Mouse (Mus musculus): ENCODE results near the gene Trim30d. TPM values are rescaled to one million over a fixed set of nuclear protein-coding genes. Genes with fewer than 3 reads are reported as not detected.
A peak's percentile ranks its signal among the peaks of the same experiment; 100 is the strongest.

Gene Trim30d
- polyA plus RNA-seq, 1 experiment = not detected

- no peaks in the 10 kb centered on the region for H3K36me3 ChIP-seq (ENCODE audit: control insufficient read depth, insufficient read depth)
- H3K4me3 ChIP-seq = no peak within 1 kb of the TSS
- H3ac ChIP-seq (ENCODE audit: control insufficient read depth, insufficient read length) = no peak within 1 kb of the TSS
- H3K4me2 ChIP-seq (ENCODE audit: low read depth) = no peak within 1 kb of the TSS
- H3K79me2 ChIP-seq (ENCODE audit: control insufficient read depth, insufficient read depth) = no peaks in the 10 kb centered on the region
- TF ChIP-seq TCF12 (IDR thresholded peaks at IDR 0.05; ENCODE audit: insufficient read depth, poor library complexity, severe bottlenecking) = no peak
- no peak for TF ChIP-seq MAX (IDR thresholded peaks at IDR 0.05; ENCODE audit: low read depth)
- TF ChIP-seq REST (IDR thresholded peaks at IDR 0.05; ENCODE audit: insufficient read depth, insufficient read length) = no peak
- no peak for TF ChIP-seq POLR2A (IDR thresholded peaks at IDR 0.05; ENCODE audit: insufficient read length, low read depth)
- H3K27me3 ChIP-seq (ENCODE audit: control insufficient read depth, insufficient read depth, insufficient read length) = no peaks in the 10 kb centered on the region
Observed at GRCm38 (mm10) chr7:104465065-104465744, 42.4 kb downstream of the Trim30d start, which contains the start of gene Trim30a. Gene Trim30a (minus strand): TSS chr7:104465193.

DNA sequence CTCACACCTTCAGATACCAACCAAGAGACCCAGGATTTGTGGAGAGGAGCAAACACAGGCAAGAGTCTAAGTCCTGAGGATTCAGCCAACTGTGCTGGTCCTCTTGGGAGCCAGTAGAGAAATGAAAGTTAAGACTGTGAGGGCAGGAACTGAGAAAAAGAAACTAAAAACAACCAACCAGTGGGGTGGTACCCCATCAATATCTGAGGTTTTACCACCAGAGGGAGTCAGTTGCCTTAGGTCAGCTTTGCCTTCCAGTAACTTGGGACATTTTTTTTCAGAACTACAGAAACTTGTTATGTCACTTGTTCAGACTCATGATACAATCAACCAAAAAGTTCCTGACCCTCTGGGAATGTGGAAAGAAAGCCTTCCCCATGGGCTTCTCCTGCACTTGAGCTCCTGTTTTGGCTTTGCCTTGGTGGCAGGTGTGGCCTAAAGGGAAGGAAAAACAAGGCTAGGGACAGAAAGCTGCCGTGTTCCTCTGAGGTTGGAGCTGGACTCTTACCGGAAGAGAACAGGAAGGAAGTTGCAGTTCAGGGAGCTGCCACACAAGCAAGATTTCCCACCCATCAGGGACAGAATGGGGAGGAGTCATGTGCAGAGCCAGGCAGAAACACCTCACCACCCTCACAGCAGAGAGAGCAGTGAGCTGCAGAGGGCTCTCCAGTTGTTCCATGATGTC, 61.5 kb downstream of the Trim30d start:
- no peaks in the 10 kb centered on the region for H3K79me2 ChIP-seq (ENCODE audit: control insufficient read depth, insufficient read depth)
- no peaks in the 10 kb centered on the region for H3K27me3 ChIP-seq (ENCODE audit: control insufficient read depth, insufficient read depth, insufficient read length)
- no peak overlapping the region for H3K4me3 ChIP-seq
- TF ChIP-seq REST (IDR thresholded peaks at IDR 0.05; ENCODE audit: insufficient read depth, insufficient read length) (no peak), MAX (IDR thresholded peaks at IDR 0.05; ENCODE audit: low read depth) (no peak), MYOG (IDR thresholded peaks at IDR 0.05; ENCODE audit: control insufficient read depth in 1 of 3, insufficient read depth in 1 of 3, insufficient read length in 2 of 3, low read depth in 2 of 3) (no peak), TCF12 (IDR thresholded peaks at IDR 0.05; ENCODE audit: insufficient read depth, poor library complexity, severe bottlenecking) (no peak), SRF (IDR thresholded peaks at IDR 0.05; ENCODE audit: control insufficient read depth, insufficient read length, low read depth) (no peak), CEBPB (IDR thresholded peaks at IDR 0.05; ENCODE audit: insufficient read depth, poor library complexity, severe bottlenecking) (no peak), MYOD1 (IDR thresholded peaks at IDR 0.05; ENCODE audit: control insufficient read depth in 1 of 3, insufficient read length in 2 of 3, low read depth in 2 of 3) (no peak), POLR2A (IDR thresholded peaks at IDR 0.05; ENCODE audit: insufficient read length, low read depth) (no peak), E2F4 (IDR thresholded peaks at IDR 0.05; ENCODE audit: insufficient read depth) (no peak), POLR2AphosphoS2 (IDR thresholded peaks at IDR 0.05; ENCODE audit: insufficient read length, low read depth) (no peak)
- peak overlapping the region; percentile 27 for H3K4me2 ChIP-seq (ENCODE audit: low read depth)
- no peak overlapping the region for H3ac ChIP-seq (ENCODE audit: control insufficient read depth, insufficient read length)
- H3K36me3 ChIP-seq (ENCODE audit: control insufficient read depth, insufficient read depth) = no peaks in the 10 kb centered on the region

Other genes with a start within 250 kb of the Trim30d start
- not detected for gene Trim5, start 219.8 kb downstream of the Trim30d start, polyA plus RNA-seq (2012; fragmentation: generic; extraction: Trizol)
- gene Trim12a, start 192.4 kb downstream of the Trim30d start, polyA plus RNA-seq (2012; fragmentation: generic; extraction: Trizol) = not detected
- 0.05 TPM for gene Trim34b, start 178.4 kb downstream of the Trim30d start, polyA plus RNA-seq (2012; fragmentation: generic; extraction: Trizol)
- 0.47 TPM for gene Trim12c, start 154.5 kb downstream of the Trim30d start, polyA plus RNA-seq (2012; fragmentation: generic; extraction: Trizol)
- not detected for gene Trim30b, start 138.0 kb downstream of the Trim30d start, polyA plus RNA-seq (2012; fragmentation: generic; extraction: Trizol)
- not detected for gene Trim30c, start 107.0 kb downstream of the Trim30d start, polyA plus RNA-seq (2012; fragmentation: generic; extraction: Trizol)
- gene Trim30a, start 42.7 kb downstream of the Trim30d start, polyA plus RNA-seq (2012; fragmentation: generic; extraction: Trizol) = 0.02 TPM
- not detected for gene Olfr651, start 42.3 kb upstream of the Trim30d start, polyA plus RNA-seq (2012; fragmentation: generic; extraction: Trizol)
- gene Olfr652, start 53.1 kb upstream of the Trim30d start, polyA plus RNA-seq (2012; fragmentation: generic; extraction: Trizol) = not detected
- gene Olfr653, start 69.5 kb upstream of the Trim30d start, polyA plus RNA-seq (2012; fragmentation: generic; extraction: Trizol) = not detected
- gene Olfr654, start 79.2 kb upstream of the Trim30d start, polyA plus RNA-seq (2012; fragmentation: generic; extraction: Trizol) = not detected
- gene Olfr655, start 93.9 kb upstream of the Trim30d start, polyA plus RNA-seq (2012; fragmentation: generic; extraction: Trizol) = not detected
- gene Olfr656, start 106.1 kb upstream of the Trim30d start, polyA plus RNA-seq (2012; fragmentation: generic; extraction: Trizol) = not detected
- gene Olfr657, start 116.9 kb upstream of the Trim30d start, polyA plus RNA-seq (2012; fragmentation: generic; extraction: Trizol) = not detected
- not detected for gene Olfr658, start 139.5 kb upstream of the Trim30d start, polyA plus RNA-seq (2012; fragmentation: generic; extraction: Trizol)
- gene Olfr659, start 158.9 kb upstream of the Trim30d start, polyA plus RNA-seq (2012; fragmentation: generic; extraction: Trizol) = not detected
- gene Olfr661, start 178.7 kb upstream of the Trim30d start, polyA plus RNA-seq (2012; fragmentation: generic; extraction: Trizol) = not detected